Mouse (Mus musculus) midbrain, postnatal 0 days (tissue): ENCODE data around the gene Plau. TPM values are rescaled to one million over a fixed set of nuclear protein-coding genes. Genes with fewer than 3 reads are reported as not detected.

Experiments used
- ATAC-seq: fragments of 200-750 bp; cut with Nextera tagmentation; 2 replicates; pipeline ENCODE4 v1.8.0; 2017; ENCODE audit warnings: moderate number of reproducible peaks, mild to moderate bottlenecking, moderate TSS enrichment, moderate library complexity; ENCODE audit not compliant: low FRiP score
- DNase-seq: peaks from one replicate; pipeline ENCODE4 v3.0.0-alpha.2; 2015; ENCODE audit warnings: low spot score
- H3K27ac ChIP-seq: fragments of 300-500 bp; sonication (generic); 2 replicates; pipeline ENCODE4 v1.5.1; 2014; ENCODE audit warnings: low read depth, mild to moderate bottlenecking, low read length, mixed read lengths
- H3K27me3 ChIP-seq: fragments of 300-500 bp; sonication (generic); 2 replicates; pipeline ENCODE4 v1.6.1; 2014; ENCODE audit warnings: low read length, control low read depth, mixed read lengths; ENCODE audit not compliant: insufficient read depth
- H3K36me3 ChIP-seq: fragments of 300-500 bp; sonication (generic); 2 replicates; pipeline ENCODE4 v1.6.1; 2014; ENCODE audit warnings: low read length, control low read depth, mixed read lengths; ENCODE audit not compliant: insufficient read depth
- H3K4me1 ChIP-seq: fragments of 300-500 bp; sonication (generic); 2 replicates; pipeline ENCODE4 v1.6.1; 2014; ENCODE audit warnings: mild to moderate bottlenecking, control low read depth, antibody characterized with exemption, low read length, mixed read lengths; ENCODE audit not compliant: insufficient read depth
- H3K4me2 ChIP-seq: fragments of 300-500 bp; sonication (generic); 2 replicates; pipeline ENCODE4 v1.6.1; 2014; ENCODE audit warnings: low read depth, mild to moderate bottlenecking, low read length, mixed read lengths; ENCODE audit not compliant: poor library complexity, severe bottlenecking
- H3K4me3 ChIP-seq: fragments of 300-500 bp; sonication (generic); 2 replicates; pipeline ENCODE4 v1.5.1; 2014; ENCODE audit warnings: low read depth, mild to moderate bottlenecking, low read length, moderate library complexity
- H3K9ac ChIP-seq: fragments of 300-500 bp; sonication (generic); replicated peaks from 2 replicates; pipeline ENCODE4 v1.6.1; 2014; ENCODE audit warnings: mild to moderate bottlenecking, low read length, moderate library complexity, mixed read lengths; ENCODE audit not compliant: poor library complexity, severe bottlenecking
- H3K9me3 ChIP-seq: fragments of 300-500 bp; sonication (generic); 2 replicates; pipeline ENCODE4 v1.6.1; 2016; ENCODE audit warnings: low read length, control low read depth
- CTCF ChIP-seq: IDR thresholded peaks from 2 replicates; pipeline ENCODE4 v1.5.1; 2016; ENCODE audit warnings: antibody characterized with exemption, mild to moderate bottlenecking
- WGBS: fragments of 180-500 bp; shearing (Covaris S2); extraction: QIAGEN DNeasy Blood & Tissue Kit; methylation state at CpG from one replicate; pipeline ENCODE4 v1.1.7; 2014; 5-methylcytosine and 5-hydroxymethylcytosine counted together
- polyA plus RNA-seq: library from polyadenylated mRNA; unstranded; fragments of >200 nt; fragmentation: Nextera tagmentation; extraction: Ambion mirVana; gene quantifications from 2 replicates; pipeline ENCODE4 v1.2.1, GENCODE M21; 2015
- total RNA-seq: library from RNA; depleted of rRNA; stranded (reverse); fragments of >200 nt; gene quantifications from 2 replicates; pipeline ENCODE4 v1.2.3, GENCODE M21; 2014

Gene Plau
- total and polyA plus RNA-seq, 2 experiments from 2014 or later = 0.44 to 0.93 TPM

- Histone ChIP-seq H3K36me3 (peaks cover 19% of the 10 kb centered on the region), H3K4me1 (peaks cover 9% of the 10 kb centered on the region; the same call in 1 of the 2 replicates), H3K9me3 (no peaks in the 10 kb centered on the region), H3K4me3 (peak overlapping the region; percentile 85), H3K4me2 (peak overlapping the region; percentile 82), H3K27ac (peak overlapping the region; percentile 77; the same call in 1 of the 2 replicates), H3K27me3 (no peaks in the 10 kb centered on the region), H3K9ac (peak overlapping the region; percentile 97)
- no peak for TF ChIP-seq CTCF
- no peak for ATAC-seq
- DNase-seq = no peak
- 70% methylated on average over 8 of the region's 8 CpGs for WGBS
Observed at GRCm38 (mm10) chr14:20792243-20792921, 44.1 kb upstream of the Plau start.

DNA sequence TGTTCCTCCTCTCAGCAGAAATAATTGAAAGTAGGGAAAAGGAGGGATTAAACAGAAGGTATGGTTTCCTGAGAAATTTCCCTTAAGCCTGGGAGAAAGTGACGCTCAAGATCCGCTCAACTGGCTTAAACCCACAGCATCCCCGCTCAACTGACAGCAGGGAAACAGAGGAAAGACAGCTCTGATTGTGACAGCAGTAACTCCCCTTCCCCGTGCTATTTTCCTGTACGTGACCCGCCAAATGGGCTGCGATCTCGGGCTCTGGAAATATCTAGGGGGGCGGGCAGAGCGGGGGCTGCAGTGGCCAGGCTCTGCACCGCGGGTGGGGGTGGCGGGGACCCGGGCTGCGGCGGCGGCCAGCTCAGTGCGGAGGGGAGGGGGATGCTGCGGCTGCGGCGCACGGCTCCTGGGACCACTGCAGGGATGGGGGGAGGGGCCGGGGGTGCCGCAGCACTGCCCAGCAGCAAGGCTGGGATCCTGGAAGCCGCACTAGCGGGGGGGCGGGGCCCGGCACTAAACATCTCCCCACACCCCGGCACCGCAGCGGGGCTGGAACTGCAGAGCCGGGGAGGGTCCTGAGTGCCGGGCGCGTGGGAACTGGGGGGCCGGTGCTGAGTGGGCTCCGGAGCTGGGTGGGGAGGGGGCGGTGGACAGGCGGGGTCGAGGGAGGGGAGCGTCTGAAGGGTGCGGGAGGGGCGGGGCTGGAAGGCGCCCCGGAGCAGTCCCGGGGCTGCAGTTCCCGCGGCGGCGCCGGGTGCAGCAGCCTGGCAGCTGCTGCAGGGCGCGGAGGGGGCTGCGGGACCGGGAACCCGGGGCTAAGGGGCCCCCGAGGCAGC lies 43.3 kb upstream of the Plau start:
- H3K9ac ChIP-seq = peak overlapping the region; percentile 97
- DNase-seq = peak; percentile 56
- H3K9me3 ChIP-seq = no peaks in the 10 kb centered on the region
- peak overlapping the region; percentile 85 for H3K4me3 ChIP-seq
- ATAC-seq = peak; percentile 53
- TF ChIP-seq CTCF = no peak
- H3K27ac ChIP-seq = peak overlapping the region; percentile 77
- no peaks in the 10 kb centered on the region for H3K27me3 ChIP-seq
- peaks cover 16% of the 10 kb centered on the region for H3K36me3 ChIP-seq
- peak overlapping the region; percentile 82 for H3K4me2 ChIP-seq
- WGBS = under 1% methylated on average over 42 of the region's 57 CpGs
- H3K4me1 ChIP-seq = peaks cover 9% of the 10 kb centered on the region; the same call in 1 of the 2 replicates

DNA sequence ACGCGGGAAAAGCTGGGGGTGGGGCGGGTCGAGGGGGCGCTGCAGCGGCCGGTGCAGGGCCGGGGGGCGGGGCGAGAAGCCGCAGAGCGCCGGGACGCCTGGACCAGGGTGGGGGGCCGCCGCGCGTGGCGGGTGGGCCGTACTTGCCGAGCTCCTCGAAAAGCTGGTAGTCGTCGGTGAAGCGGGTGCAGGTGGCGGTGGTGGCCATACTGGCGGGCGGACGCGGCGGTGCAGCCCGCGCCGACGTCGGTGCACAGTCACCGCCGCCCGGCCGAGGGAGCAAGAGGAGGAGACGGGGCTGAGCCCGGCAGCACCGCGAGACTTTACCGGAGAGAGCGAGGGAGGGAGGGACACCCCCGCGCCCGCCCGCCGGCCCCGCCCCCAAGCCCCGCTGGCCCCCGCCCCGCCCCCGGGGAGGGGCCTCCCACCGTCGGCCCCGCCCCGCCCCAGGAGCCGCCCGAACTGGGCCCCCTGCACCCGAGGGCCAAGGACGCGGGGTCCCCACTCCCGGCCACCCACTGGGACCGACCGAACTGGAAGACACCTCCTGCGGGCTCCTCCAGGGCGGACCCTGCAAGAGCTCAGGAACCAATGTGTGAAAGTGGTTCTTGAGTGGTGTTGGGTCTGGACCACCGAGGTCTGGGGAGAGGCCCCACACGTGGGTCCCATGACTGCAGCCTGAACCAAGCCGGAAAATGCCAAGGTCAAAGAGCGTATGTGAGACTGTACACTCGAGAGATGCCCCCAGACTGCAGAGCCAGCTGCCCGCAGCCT lies 42.5 kb upstream of the Plau start, which contains the start of gene Camk2g:
Gene Camk2g, minus strand, starts transcription at position 331 of the 774 bp plus-strand sequence.
- DNase-seq (peak; percentile 86), ATAC-seq (peak; percentile 91)
- peaks cover 9% of the 10 kb centered on the region; the same call in 1 of the 2 replicates for H3K4me1 ChIP-seq
- peak within 1 kb of the TSS; percentile 97 for H3K9ac ChIP-seq
- H3K4me2 ChIP-seq = peak within 1 kb of the TSS; percentile 82
- peak within 1 kb of the TSS; percentile 77 for H3K27ac ChIP-seq
- peaks cover 10% of the 10 kb centered on the region for H3K36me3 ChIP-seq
- no peaks in the 10 kb centered on the region for H3K27me3 ChIP-seq
- H3K4me3 ChIP-seq = peak within 1 kb of the TSS; percentile 85
- under 1% methylated on average over 34 of the region's 76 CpGs for WGBS
- no peaks in the 10 kb centered on the region for H3K9me3 ChIP-seq
- TF ChIP-seq CTCF = peak; percentile 17; the same call in 1 of the 2 replicates

DNA sequence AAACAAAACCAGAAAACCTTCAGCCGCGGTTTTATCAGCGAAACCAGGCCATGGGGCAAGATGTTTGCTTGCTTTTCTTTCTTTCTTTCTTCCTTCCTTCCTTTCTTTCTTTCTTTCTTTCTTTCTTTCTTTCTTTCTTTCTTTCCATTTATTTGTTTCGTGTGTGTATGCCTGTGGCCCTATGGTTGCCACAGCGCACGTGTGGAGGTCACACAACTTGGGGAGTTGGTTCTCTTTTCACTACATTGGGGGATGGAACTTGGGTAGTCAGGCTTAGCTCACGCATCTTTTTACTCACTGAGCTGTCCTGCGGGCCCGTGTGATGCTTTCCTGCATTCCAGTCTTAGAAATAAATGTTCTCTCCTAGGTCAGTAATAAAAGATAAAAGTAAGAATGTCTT lies 41.9 kb upstream of the Plau start:
- H3K4me1 ChIP-seq = peaks cover 9% of the 10 kb centered on the region; the same call in 1 of the 2 replicates
- no peak for ATAC-seq

DNA sequence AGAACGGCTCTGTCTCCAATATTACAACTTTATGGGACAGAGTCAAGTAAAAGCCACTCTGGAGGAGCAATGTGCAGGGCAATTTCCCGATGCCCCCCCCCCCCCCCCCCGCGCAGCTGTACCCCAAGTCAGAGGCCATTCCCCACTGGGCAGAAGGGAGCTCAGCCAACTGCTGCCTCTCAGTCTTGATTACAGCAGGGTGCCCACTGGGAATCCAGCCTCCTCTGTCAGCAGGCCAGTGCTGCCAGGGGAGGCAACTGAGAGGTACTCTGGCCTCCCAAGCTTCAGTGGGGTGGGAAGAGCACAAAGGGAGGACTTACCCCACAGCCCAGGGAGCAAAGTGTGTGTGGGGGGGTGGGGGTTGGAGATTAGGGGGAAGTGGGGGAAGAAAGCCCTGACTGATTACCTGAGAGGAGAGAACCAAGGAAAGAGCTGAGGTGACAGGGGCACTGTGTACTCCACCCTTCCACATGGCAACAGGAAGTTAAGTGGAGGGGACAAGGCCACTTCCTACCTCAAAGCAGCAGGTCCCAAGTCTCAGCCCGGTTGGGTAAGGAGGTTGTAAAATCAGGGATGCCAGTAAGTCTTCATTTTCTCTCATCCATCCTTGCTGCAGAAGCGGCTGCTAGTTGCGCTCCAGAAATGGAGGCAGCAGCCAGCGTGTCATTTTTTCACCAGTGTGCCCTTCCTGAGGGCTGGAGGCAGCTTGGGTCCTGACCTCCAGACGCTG lies 40.9 kb upstream of the Plau start:
- no peak for TF ChIP-seq CTCF
- Histone ChIP-seq H3K9me3 (no peaks in the 10 kb centered on the region), H3K4me1 (peaks cover 9% of the 10 kb centered on the region; the same call in 1 of the 2 replicates), H3K36me3 (peaks cover 3% of the 10 kb centered on the region), H3K27ac (no peak overlapping the region), H3K27me3 (no peaks in the 10 kb centered on the region), H3K4me3 (no peak overlapping the region), H3K4me2 (no peak overlapping the region), H3K9ac (no peak overlapping the region)
- ATAC-seq (no peak), DNase-seq (no peak)
- 43% methylated on average over 8 of the region's 9 CpGs for WGBS

More for the DNA sequence above, 41.9 kb upstream of the Plau start:
- Histone ChIP-seq H3K9me3 (no peaks in the 10 kb centered on the region), H3K9ac (peak overlapping the region; percentile 97), H3K4me3 (peak overlapping the region; percentile 85), H3K27ac (no peak overlapping the region), H3K27me3 (no peaks in the 10 kb centered on the region), H3K4me2 (peak overlapping the region; percentile 82), H3K36me3 (peaks cover 8% of the 10 kb centered on the region)
- WGBS = 12% methylated on average over 9 of the region's 9 CpGs
- TF ChIP-seq CTCF = no peak
- DNase-seq = no peak
